Mouse (Mus musculus): ENCODE measurements around the gene Arid5b.

The Arid5b gene

GRCm38 (mm10) chr10:68050882-68051281 is 227.7 kb downstream of the Arid5b start:
- DNase-seq (ENCODE audit: low spot score) = no peak

- no peak for DNase-seq (ENCODE audit: low spot score)
Measured at GRCm38 (mm10) chr10:68048641-68049305, 229.8 kb downstream of the Arid5b start.

GRCm38 (mm10) chr10:68044864-68045263 is 233.7 kb downstream of the Arid5b start:
- DNase-seq (ENCODE audit: low spot score) = no peak

DNA sequence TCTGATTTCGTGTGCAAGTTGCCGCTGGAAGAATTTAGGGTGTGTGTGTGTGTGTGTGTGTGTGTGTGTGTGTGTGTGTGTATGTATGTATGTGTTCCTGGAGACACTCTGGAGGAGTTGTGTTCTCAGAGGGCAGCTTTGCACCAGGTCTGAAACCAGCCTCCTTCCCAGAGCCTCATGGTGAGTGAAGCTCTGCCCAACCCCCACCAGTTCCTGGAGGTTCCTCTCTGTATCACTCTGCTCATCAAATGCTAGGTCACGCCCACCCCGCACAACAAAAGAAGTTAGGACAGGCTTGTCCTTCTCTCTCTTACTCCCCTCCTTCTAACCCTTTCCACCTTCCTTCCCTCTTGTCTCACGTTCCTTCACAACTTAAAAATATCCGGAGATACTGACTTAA is 234.6 kb downstream of the Arid5b start:
- DNase-seq (ENCODE audit: low spot score) = no peak

Data from layer of hippocampus, adult 11-12 months (tissue).